Mouse (Mus musculus) embryo, embryonic 10 days (tissue): Measurements from ENCODE around the gene Prkaa1.
"Not testable (repeated sequence)": the region's sequence is repeated elsewhere in the genome, so short reads cannot be mapped to it uniquely, and the experiment has no call there.

ENCODE experiments used
- DNase-seq: peaks from one replicate; pipeline ENCODE4 v3.0.0-alpha.2; 2015; ENCODE audit warnings: low spot score

The Prkaa1 gene

DNA sequence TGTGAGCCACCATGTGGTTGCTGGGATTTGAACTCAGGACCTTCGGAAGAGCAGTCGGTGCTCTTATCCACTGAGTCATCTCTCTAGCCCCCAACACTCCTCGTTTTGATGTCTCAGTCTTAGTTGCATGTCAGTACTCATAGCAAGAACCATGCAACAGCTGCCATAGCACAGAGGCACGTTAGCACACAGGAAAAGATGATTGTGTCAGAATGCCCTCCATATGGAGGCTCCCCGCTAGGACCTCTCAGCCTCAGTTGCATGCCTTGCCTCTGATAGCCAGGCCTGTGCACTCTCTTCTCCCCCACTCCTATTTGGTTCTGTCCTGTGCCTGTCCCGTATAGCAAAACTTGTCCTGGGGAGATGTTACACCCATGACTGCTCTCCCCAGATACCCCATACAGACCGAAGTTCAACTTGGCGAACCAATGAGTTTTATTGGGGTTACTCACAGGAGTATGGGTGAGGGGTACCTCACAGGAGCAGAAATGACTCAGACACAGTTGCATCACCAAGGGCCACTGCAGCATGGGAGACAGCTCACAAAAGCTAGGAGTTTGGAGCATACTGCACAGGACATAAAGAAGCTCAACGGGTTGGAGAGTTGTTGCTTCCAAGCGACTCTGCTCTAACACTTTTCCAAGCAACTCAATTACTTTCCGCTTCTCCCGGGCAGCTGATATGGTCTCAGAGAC is 14.4 kb upstream of the Prkaa1 start:
- DNase-seq = no peak

DNA sequence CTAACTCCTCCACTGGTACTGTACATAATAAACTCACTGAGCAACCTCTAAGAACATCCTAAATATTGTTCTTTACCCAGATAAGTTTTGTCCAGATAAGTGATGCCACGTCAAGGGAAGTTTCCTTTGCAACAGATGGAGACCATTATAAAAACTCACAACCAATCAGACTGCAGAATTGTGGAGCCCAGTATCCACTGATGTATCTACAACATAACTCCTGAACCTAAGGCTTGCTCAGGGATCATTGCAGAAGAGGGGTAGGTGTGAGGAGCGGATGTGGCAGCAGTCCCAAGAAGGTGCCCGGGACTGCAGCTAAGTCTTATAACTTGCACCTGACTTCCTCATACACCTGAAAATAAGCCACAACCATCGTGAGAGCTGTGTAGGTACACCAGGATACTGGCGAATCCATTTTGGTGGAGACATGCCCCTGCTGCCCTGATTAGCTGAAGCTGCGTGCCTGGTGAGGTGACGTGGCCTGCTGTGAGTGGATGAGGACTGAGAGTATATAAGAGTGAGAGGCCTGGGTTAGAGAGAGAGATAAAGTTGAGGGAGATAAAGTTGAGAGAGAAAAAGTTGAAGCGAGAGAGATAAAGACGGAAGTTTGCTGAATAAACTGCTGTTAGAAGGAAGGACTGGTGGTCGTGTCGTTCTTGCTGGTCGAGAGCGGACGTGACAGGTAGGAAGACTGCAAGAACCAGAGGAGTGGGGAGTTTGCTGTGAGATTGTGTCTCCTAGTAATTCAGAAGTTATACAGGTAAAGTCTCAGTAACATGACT is 12.6 kb upstream of the Prkaa1 start:
- not testable (repeated sequence) for DNase-seq

DNA sequence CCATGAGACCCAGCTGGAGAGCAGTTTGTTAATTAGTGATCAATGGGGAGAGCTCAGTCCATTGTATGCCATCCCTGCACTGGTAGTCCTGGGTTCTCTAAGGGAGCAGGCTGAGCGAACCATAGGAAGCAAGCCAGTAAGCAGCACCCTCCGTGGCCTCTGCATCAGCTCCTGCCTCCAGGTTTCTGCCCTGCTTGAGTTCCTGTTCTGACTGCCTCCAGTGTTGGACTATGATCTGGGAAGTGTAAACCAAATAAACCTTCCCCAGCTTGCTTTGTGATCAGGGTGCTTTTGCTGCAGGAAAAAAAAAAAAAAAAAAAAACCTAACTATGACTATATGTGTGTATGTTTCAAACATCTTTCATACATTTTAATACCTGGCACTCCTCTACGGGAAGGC is 10.4 kb upstream of the Prkaa1 start:
- no peak for DNase-seq

DNA sequence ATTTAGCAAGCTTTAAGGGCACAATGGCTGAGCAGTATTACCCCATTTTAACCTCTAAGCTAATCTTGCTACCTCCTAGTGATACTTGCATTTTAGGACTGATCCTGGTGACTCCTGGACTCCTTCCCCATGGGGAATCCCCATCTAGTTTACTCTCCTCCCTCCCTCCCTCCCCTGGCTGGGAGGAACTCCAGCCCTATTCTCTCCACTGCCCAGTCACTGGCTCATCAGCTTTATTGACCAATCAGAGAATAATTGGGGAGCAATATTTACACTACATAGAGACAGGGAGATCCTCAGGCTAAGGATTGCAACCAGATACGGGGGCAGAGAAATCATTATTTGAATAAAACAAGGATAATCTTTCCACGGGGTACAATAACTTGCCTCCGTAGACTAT is 9.5 kb upstream of the Prkaa1 start:
- no peak for DNase-seq

DNA sequence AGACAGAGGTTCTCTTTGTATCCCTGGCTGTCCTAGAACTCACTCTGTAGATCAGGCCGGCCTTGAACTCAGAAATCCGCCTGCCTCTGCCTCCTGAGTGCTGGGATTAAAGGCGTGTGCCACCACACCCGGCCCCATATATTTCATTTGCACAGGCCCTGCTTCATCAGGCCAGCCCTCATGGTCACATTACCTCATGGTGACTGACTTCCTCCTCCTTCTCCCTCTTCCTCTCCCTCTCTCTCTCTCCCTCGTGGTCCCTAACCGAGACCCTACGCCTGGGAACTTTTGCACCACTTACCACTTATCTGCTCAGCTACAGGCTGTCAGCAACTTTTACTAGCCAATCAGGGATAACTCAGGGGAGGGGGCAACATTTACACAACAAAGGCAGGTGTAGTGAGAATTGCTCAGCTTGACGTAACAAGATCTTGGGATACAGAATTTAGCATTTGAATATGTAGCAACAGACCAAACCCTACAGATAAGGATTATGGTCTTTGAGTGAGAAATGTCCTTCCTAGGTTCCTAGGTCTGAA is 8.6 kb upstream of the Prkaa1 start:
- DNase-seq = no peak

DNA sequence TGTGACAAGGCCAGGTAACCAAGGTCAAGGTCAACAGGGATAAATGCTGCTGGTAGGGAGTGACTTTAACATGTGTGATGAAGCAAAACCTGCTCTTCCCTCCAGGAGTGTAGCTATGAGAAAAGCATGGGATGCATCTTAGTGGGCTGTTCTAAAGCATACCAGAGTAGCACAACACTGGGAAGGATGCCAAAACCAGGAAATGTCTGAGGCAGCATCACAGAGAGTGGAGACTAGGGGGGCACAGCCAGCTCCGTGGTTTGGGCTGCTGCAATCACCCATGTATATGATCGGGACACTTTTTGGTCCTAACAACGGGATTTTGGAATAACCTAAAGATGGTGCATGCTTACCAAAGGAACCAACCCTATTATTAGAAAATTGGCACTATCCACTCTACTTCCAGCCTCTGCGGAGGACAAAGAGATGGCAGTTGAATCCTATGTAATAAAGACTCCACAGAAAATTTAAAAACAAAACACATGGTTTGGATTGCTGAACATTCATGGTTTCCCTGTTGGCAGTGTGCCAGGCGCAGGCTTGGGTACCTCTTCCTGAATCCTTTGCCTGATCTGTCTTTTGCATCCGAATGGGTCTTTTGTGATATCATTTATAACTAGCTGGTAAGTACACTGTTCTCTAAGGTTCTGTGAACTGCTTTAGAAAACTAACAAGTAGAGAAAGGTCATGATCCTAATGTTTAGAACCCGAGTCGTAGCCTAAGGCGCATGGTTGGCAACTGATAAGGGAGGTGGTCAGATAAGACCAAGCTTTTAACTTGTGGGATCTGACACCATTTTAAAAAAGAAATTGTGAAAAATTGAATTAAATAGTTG is 5.4 kb upstream of the Prkaa1 start:
- DNase-seq = no peak

DNA sequence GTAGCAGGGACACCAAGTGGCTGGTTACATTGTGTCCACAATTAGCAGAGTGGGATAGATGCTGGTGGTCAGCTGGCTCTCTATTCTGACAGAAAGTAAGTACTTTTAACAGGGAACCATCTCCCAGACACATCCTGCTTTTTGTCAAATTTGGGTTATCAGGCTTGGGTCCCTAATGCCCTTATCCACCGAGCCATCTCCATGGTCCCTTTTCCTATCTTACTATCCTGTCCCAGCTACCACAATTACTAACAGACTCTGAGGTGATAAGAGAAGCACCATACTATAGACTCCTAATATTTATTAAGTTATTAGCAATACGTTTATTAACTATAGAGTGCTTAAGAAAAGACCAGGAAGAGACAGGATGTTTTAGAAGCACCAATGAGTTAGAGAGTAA is 4.3 kb upstream of the Prkaa1 start:
- no peak for DNase-seq

DNA sequence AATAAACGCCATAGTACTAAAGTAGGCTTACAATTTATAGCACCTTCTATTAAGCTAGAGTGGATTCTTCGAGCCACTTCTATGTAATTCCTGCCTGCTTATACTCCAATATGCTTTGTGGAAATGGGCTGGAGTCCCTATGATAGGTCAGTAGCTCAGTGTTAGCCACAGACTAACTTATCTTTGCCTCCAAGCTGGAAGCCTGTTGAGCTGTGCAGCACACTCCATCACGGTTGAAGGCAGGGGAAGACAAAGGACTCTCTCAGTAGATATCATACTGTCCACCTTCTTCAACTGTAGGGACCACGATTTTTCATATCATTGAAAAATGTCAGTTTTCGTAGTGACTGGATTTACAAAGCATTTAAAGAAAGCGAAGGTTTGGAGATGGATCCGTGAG is 3.8 kb upstream of the Prkaa1 start:
- DNase-seq = no peak

DNA sequence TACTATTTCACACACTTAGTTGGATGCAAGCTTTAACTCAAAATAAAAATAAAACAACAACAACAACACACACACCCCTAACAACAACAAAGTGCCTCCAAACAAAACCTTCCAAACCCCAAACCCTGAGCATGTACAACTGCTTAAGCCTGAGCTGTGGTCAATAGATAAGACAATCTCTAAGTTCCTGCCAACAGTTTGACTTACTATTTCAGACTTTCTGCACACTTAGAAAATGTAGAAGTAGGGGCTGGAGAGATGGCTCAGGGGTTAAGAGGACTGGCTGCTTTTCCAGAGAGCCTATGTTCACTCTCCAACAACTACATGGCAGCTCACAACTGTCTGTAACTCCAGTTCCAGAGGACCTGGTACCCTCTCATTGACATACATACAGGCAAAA is 3.3 kb upstream of the Prkaa1 start:
- DNase-seq = no peak

DNA sequence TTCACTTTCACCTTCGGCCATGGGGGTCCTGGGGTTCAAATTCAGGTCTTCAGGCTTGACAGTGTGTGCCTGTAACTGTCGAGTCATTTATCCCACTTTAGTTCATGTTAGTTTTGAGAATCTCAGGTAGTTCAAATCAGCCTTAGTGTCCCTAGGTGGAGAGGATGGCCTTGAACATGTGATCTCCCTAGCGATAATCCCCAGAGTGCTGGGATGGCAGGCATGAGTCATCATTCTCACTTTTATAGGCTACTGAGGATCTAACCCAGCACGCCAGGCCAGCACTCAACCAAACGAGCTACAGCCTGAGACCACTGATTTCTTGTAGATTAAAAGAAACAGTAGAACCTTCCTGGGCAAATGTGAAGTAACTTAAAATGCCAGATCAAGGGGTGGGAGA is 1.6 kb upstream of the Prkaa1 start:
- no peak for DNase-seq

DNA sequence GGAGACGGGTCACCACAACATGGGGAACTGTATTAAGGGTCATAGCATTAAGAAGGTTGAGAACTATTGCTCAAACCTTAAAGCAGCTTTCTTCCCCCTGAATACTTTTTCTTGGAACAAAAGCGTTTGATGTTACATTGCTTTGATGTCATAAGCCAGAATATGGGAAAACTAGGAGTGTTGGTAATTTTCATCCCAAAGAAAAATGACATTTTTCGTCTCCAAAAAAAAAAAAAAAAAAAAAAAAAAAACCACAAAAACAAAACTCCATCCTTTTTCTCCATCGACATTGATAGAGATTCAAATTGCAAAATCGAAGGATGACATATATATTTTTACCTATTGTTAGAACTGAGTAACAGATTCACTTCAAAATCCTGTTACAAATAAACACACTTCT is 947 bp upstream of the Prkaa1 start:
- no peak for DNase-seq

DNA sequence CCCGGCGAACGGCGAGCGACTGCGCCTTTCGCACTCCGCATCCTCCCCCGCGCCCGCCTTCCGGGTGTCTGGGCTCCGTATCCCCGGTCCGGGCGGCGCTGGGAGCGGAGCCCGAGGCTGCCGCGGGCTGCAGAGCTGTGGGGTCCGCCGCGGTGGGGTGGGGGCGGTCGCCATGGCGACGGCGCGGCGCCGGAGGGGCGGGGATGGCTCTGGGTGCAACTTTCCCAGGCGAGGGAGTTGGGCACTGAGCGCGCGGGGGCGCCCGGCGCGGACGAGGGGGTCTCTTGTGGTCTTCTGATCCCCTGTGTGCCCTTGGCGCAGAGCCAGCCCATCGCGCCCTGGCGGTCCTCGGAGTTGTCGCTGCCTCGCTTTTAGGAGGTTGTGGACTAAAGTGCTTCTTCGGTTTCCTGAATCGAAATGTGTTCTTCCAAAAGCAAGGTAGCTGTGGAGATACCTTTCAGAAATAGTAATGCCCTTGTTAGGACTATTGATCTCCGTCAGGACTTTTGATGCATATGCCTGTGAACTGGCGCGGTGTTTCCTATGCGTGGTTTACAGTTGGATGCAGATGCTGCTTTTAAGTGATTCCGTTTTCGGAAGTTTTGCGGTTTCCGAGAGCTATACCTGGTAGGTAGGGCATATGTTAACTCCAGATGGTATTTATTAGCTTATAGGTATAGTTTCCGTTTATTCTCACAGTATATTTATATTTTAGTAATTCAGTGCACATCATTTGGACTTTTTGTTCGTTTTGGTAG is 539 bp downstream of the Prkaa1 start:
- DNase-seq = peak; percentile 74

DNA sequence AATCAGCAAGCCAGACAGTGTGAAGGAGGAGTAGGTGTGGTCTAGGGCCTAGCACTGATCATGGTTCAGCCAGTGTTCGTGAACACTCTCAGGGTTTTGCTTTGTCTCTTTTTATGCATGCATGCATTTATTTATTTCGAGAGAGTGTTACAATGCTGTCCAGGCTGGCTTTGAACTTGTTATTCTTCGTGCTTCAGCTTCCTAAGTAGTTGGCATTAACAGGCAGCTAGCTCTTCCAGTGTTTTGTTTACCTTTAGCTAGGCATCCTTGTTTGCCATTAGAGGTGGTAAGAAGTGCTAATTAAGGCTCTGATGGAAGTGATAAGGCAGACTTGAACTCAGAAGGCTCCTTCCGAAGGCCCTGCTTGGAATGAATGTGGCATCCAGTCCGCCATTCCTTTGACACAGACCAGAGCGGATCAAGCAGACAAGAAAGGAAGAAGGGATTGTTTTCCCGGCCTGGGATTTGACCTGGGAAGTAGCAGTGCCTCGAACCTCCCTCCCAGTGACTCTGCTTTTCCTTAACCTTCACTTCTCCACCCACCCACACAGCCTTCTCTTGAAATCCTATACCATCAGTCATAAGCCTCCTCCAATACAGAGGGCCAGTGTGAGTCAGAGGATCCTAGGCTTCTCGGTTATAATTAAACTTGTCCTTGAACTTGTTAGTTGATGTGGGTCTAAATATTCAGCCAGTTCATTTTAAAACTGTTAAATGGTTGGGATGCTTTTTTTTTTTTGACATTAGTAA is 1.7 kb downstream of the Prkaa1 start:
- no peak for DNase-seq

DNA sequence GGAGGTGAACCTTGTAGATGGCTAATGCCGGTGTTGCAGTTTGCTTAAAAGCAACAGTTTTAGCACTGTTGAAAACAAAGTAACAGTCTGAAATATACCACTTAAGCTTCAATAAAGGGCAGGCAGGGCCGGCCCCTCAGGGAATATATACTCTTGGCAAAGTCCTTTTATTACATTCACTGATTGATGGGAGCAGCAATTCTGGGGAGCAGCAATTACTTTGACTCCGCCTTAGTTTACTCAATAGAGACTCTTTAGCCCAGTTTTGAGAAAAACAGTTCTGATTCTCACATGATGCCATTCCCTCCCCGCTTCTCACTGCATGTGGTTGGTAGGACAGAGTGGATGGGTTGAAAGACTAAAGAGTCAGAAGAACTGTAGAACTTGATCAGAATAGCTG is 5.5 kb downstream of the Prkaa1 start:
- DNase-seq = no peak

DNA sequence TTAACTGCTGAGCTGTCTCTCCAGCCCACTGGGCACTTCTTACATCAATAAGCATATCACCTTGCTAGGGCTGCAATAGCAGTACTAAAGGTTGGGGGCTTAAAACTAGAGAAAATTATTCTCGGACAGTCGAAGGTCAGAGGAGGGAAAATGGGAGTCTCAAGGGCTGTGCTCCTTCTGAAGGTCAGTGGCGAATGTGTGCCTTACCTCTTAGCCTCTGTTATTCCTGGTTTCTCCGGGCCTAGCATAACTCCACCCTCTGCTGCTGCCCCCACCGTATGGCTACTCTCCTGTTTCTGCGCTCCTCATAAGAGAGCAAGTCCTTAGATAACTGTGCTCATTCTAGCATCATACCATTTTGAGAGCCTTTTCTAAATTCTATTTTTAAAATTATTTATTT is 8.5 kb downstream of the Prkaa1 start:
- DNase-seq = no peak

DNA sequence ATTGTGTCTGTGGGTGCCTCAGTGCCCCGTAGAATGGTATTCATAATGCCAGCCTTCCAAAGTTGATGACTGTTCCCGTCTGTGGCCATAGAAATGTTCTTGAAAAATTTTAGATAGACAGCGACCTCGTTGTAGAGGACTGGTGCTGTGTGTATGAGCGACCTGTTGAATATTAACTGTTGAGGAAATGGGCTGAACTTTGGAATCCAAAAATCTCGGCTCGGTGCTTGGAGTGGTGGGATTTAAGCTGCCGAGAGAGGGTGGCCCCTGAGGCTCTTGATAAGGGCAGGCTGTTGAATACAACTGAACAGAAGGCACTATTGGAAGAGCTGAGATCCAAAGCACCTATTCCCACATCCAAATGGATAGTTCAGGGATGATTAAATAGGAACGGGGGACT is 11.0 kb downstream of the Prkaa1 start:
- DNase-seq = no peak

DNA sequence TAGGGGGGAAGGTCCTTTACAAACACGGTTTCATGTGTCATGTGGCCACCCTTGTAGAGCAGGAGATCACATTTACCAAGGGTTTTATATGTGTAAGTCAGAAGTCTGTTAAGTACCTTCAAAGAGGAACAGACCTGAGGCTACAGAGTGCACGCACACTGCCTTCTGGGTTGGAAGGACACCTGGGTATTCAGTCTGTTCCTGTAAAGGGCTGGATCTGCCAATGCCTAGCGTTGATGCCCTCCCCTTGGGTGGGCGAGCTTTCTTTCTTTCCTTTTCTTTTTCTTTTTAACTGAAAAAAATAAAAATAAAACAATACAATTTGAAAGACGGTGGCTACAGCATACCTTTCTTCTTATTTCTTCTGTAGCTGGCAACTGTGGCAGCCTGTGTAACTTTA is 11.4 kb downstream of the Prkaa1 start:
- DNase-seq = no peak

DNA sequence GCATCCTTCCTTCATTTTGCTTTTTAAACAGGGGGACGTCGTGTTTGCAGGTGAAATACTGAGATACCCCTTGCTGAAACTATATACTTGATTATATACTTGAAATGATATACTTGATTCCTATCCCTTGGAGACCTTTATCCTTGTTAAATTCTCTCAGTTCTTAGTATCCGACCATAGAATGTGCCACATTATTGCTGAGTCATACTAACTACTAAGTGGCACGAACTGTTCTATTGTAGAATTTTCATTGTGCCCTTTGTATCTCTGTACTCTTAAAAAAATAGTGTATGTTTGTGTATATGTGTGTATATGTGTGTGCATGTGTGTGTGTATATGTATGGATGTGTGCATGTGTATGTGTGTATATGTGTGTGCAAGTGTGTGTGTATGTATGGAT is 12.7 kb downstream of the Prkaa1 start:
- no peak for DNase-seq

DNA sequence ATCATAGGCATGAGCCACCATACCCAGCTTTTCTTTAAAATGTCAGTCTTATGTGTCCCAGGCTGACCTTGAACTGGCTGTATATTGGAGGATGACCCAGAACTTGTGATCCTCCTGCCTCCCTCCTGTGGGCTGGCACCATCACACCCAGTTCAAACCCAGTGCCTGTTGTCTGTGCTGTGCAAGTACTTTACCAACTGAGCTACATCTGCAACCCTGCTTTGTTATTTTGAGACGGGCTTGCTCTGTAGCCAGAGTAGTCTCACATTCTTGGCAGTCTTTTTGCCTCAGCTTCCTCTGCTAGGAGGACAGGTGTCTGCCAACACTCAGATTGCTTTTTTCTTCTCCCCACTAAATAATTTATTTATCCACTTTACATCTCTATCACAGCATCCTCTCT is 13.7 kb downstream of the Prkaa1 start:
- DNase-seq = no peak

DNA sequence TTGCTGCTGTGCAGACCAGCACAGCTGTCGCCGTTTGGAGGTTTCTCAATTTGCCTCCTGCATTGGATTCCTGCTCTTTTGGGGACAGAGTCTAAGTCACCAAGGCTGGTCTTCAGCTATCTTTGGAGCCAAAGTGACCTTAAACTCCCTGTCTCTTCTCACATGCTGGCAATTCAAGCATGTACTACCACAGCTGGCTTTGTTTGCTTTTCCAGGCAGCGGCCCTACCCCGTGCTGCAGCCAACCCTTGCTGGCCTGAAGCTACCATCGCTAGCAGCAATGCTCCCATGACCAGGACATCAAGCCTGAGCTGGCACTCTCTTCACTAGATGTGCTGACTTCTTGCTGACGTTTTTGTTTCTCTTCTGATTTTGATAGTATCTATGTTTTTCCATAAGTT is 15.2 kb downstream of the Prkaa1 start:
- no peak for DNase-seq

DNA sequence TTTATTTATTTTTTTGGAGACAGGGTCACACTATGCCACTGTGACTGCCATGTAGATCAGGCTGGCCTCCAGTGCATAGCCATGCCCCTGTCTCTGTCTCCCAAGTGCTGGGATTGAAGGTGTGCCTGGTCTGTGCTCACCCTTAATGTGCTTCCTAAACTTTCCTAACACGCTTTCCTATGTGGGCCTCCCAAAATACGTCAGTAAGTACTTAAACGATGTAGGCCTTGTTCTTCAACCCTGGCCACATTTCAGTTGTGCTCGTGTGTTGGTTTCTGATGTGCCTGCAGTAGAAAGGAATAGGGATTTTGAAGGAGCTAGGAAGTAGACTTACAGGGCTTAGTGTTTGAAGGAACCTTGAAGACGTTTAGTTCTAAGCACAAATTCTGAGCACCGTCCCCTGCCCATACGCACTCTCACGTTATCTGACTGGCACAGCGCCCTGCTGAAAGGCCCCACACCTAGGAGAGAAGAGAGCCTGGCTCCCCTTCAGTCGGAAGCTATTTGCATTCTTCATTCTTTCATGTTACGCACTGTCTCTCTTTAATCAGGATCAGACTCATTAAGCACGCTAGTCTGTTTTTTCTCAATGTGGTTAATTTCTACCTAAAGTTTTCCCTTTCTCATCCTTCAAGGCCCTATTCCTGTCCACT is 21.6 kb downstream of the Prkaa1 start:
- DNase-seq = no peak
